Mouse (Mus musculus) thymus, adult 2 months (tissue): Measurements from ENCODE around the gene Foxd2. TPM values are rescaled to one million over a fixed set of nuclear protein-coding genes. Genes with fewer than 3 reads are reported as not detected.

Source experiments
- DNase-seq: peaks from one replicate; pipeline ENCODE4 v3.0.0; 2021
- H3K27ac ChIP-seq: fragments of 200-500 bp; 2 replicates; pipeline ENCODE4 v1.5.1; 2012; ENCODE audit warnings: low read length, control low read depth; ENCODE audit not compliant: control insufficient read depth, insufficient read depth
- H3K27me3 ChIP-seq: fragments of 200-500 bp; 2 replicates; pipeline ENCODE4 v1.6.1; 2012; ENCODE audit warnings: mild to moderate bottlenecking, low read length, moderate library complexity, mixed read lengths; ENCODE audit not compliant: control insufficient read depth, insufficient read depth
- H3K36me3 ChIP-seq: fragments of 200-500 bp; 2 replicates; pipeline ENCODE4 v1.6.1; 2012; ENCODE audit warnings: mild to moderate bottlenecking, low read length, moderate library complexity; ENCODE audit not compliant: control insufficient read depth, insufficient read depth
- H3K4me1 ChIP-seq: fragments of 200-500 bp; replicated peaks from 2 replicates; pipeline ENCODE4 v1.6.1; 2012; ENCODE audit warnings: low read length; ENCODE audit not compliant: control insufficient read depth, insufficient read depth
- H3K4me3 ChIP-seq: fragments of 200-500 bp; 2 replicates; pipeline ENCODE4 v1.5.1; 2012; ENCODE audit warnings: mild to moderate bottlenecking, low read length, control low read depth, moderate library complexity; ENCODE audit not compliant: control insufficient read depth, insufficient read depth
- CTCF ChIP-seq: fragments of 200-500 bp; IDR thresholded peaks from 2 replicates; pipeline ENCODE4 v1.5.1; 2012; ENCODE audit warnings: mild to moderate bottlenecking, control low read depth, low read length, moderate library complexity, borderline replicate concordance; ENCODE audit not compliant: control insufficient read depth, poor library complexity, insufficient read depth; ENCODE audit errors: extremely low read depth
- POLR2A ChIP-seq: fragments of 200-500 bp; IDR thresholded peaks from 2 replicates; pipeline ENCODE4 v1.6.1; 2012; ENCODE audit warnings: mild to moderate bottlenecking, low read length, control low read depth, moderate library complexity; ENCODE audit not compliant: control insufficient read depth, poor library complexity, insufficient read depth; ENCODE audit errors: extremely low read depth
- WGBS: fragments of 180-500 bp; shearing (Covaris S2); methylation state at CpG from one replicate; pipeline ENCODE4 v1.1.7; 2018; 5-methylcytosine and 5-hydroxymethylcytosine counted together
- polyA plus RNA-seq: library from polyadenylated mRNA; depleted of rRNA; stranded (reverse); fragments of >200 nt; gene quantifications from 2 replicates; pipeline ENCODE4 v1.2.3, GENCODE M21; 2012

Gene Foxd2
- polyA plus RNA-seq, 1 experiment: 1.4 TPM

DNA sequence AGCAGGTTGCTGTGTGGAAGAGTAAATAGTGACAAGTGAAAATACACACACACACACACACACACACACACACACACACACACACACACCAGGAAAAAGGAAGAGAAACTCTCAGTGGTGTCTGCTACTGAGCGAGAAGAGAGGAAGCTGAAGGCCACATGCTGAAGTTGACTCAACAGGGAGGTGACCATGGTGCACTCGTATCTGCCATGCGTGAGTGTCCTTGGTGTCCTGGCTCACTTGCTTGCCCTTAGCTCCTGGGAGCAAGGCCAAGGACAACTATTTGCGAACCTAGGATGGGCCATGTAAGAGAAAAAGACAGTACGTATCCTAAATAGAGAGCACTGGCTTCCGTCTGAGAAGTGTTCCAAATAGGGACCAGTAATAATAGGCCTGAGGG is 25.5 kb upstream of the Foxd2 start:
- TF ChIP-seq CTCF: no peak
- DNase-seq: no peak
- Histone ChIP-seq H3K27ac (no peak overlapping the region), H3K4me3 (no peak overlapping the region), H3K4me1 (no peaks in the 10 kb centered on the region), H3K36me3 (no peaks in the 10 kb centered on the region), H3K27me3 (no peaks in the 10 kb centered on the region)
- 60% methylated on average over 6 of the region's 6 CpGs for WGBS

DNA sequence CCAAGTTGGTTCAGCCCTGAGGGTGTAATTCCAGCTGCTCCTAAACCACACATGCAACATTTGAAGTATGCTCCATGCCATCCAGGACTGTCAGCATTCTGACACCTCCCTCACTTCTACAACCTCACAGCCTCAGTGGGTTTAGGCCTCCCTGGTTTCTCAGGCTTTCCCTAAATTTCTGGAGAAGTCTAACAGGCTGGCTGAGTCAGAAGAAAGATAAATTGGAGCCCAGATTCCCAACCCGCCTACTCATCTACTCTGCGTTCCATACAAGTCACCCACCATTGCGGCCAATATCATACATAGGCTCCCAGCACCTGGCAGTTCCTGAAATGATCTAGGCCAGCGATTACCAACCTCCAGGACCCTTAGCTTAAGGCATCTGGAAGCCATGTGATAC is 24.1 kb upstream of the Foxd2 start:
- H3K27me3 ChIP-seq: no peaks in the 10 kb centered on the region
- WGBS: 96% methylated on average over 4 of the region's 4 CpGs

GRCm38 (mm10) chr4:114929155-114929554 is 20.5 kb upstream of the Foxd2 start:
- no peaks in the 10 kb centered on the region for H3K36me3 ChIP-seq
- no peak overlapping the region for H3K4me3 ChIP-seq
- DNase-seq: no peak
- TF ChIP-seq POLR2A (no peak), CTCF (no peak)
- H3K4me1 ChIP-seq: peaks cover 9% of the 10 kb centered on the region; the same call in 1 of the 2 replicates
- peaks cover 27% of the 10 kb centered on the region for H3K27me3 ChIP-seq
- no peak overlapping the region for H3K27ac ChIP-seq
- WGBS: 84% methylated on average over 15 of the region's 15 CpGs

More for the DNA sequence above, 24.1 kb upstream of the Foxd2 start:
- H3K4me1 ChIP-seq: no peaks in the 10 kb centered on the region
- no peak overlapping the region for H3K4me3 ChIP-seq
- TF ChIP-seq CTCF (no peak), POLR2A (no peak)
- no peak for DNase-seq
- no peaks in the 10 kb centered on the region for H3K36me3 ChIP-seq
- H3K27ac ChIP-seq: no peak overlapping the region

DNA sequence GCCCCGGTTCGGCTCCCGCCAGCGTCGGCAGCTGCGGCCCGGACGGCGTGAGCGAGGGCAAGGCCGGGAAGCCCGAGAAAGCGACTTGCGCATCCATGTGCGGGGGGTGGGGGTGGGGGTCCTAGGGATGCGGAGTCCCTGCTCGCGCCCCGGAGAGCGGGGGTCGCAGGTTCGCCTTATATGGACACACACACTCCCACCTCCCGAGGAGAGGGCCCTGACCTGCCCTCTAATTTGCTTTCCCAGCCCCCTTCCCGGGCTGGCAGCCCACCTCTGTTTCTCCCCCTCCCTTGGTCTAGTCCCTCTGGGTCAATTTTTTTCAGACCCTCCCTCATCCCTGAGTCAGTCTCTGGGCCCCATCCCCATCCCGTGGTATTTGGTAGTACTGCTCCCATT is 17.2 kb upstream of the Foxd2 start, which contains the start of gene Foxe3:
Gene Foxe3 (minus strand): TSS at position 97 of the 396 bp plus-strand sequence.
- Histone ChIP-seq H3K4me1 (peaks cover 9% of the 10 kb centered on the region; the same call in 1 of the 2 replicates), H3K4me3 (peak within 1 kb of the TSS; percentile 1; the same call in 1 of the 2 replicates), H3K27me3 (peaks cover 32% of the 10 kb centered on the region), H3K36me3 (no peaks in the 10 kb centered on the region), H3K27ac (no peak within 1 kb of the TSS)
- TF ChIP-seq CTCF (no peak), POLR2A (no peak)
- no peak for DNase-seq
- 8% methylated on average over 25 of the region's 25 CpGs for WGBS

GRCm38 (mm10) chr4:114924971-114925916 is 16.6 kb upstream of the Foxd2 start:
- WGBS: 3% methylated on average over 125 of the region's 125 CpGs
- peaks cover 9% of the 10 kb centered on the region; the same call in 1 of the 2 replicates for H3K4me1 ChIP-seq
- no peaks in the 10 kb centered on the region for H3K36me3 ChIP-seq
- DNase-seq: no peak
- H3K27ac ChIP-seq: no peak overlapping the region
- H3K27me3 ChIP-seq: peaks cover 32% of the 10 kb centered on the region
- TF ChIP-seq CTCF (no peak), POLR2A (no peak)
- peak overlapping the region; percentile 1; the same call in 1 of the 2 replicates for H3K4me3 ChIP-seq

DNA sequence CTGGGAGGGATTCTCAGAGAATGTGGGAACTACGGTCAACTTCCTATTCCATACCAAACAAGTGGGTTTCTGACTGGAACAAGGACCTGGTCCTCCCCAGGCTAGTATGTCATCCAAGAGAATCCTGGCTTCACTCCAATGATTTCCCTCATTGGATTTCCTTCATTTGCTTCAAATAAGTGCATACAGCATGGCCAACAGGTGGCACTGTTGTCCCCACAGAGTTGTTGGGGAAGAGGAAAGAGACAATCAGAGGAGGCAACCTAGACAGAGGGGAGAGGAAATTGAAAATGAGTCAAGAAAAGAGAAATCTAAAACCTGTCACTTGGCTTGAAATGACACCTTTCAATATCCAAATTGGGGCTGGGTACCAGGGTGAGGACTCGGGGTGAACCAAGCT is 8.4 kb upstream of the Foxd2 start:
- Histone ChIP-seq H3K36me3 (no peaks in the 10 kb centered on the region), H3K27ac (no peak overlapping the region), H3K4me3 (no peak overlapping the region), H3K27me3 (no peaks in the 10 kb centered on the region), H3K4me1 (no peaks in the 10 kb centered on the region)
- peak; percentile 50 for DNase-seq
- WGBS: 81% methylated on average over 2 of the region's 2 CpGs
- TF ChIP-seq CTCF (no peak), POLR2A (no peak)

- no peak for DNase-seq
- Histone ChIP-seq H3K36me3 (no peaks in the 10 kb centered on the region), H3K4me1 (no peaks in the 10 kb centered on the region), H3K27ac (no peak overlapping the region), H3K4me3 (no peak overlapping the region), H3K27me3 (no peaks in the 10 kb centered on the region)
- TF ChIP-seq POLR2A: no peak
- TF ChIP-seq CTCF: no peak
- WGBS: 95% methylated on average over 4 of the region's 4 CpGs
These were observed 7.4 kb upstream of the Foxd2 start for GRCm38 (mm10) chr4:114916056-114916455.
